Mouse (Mus musculus) ES-E14 (cell line): ENCODE measurements around the gene Cd164. TPM values are rescaled to one million over a fixed set of nuclear protein-coding genes. Genes with fewer than 3 reads are reported as not detected.

Source experiments
- DNase-seq: peaks from one replicate; pipeline ENCODE4 v3.0.0-alpha.2; 2013; ENCODE audit warnings: low read depth, low spot score
- H3K27ac ChIP-seq: 2 replicates; pipeline ENCODE4 v1.5.1; 2012; ENCODE audit warnings: low read depth, mild to moderate bottlenecking, low read length, moderate library complexity, mixed read lengths; ENCODE audit not compliant: poor library complexity, insufficient read depth, severe bottlenecking
- H3K36me3 ChIP-seq: 2 replicates; pipeline ENCODE4 v1.6.1; 2012; ENCODE audit warnings: mild to moderate bottlenecking, low read length, moderate library complexity, mixed read lengths; ENCODE audit not compliant: control insufficient read depth, poor library complexity, insufficient read depth, severe bottlenecking
- H3K4me1 ChIP-seq, 2 experiments: fragments of 150-350 bp in 1 of 2; sonication (generic) in 1 of 2; 2 replicates each; pipeline ENCODE4 v1.6.1; 2012; ENCODE audit warnings: low read length in 2 of 2, mild to moderate bottlenecking in 1 of 2, mixed read lengths in 1 of 2; ENCODE audit not compliant: control insufficient read depth in 2 of 2, insufficient read depth in 2 of 2, poor library complexity in 1 of 2
- H3K4me3 ChIP-seq, 2 experiments: fragments of 150-350 bp in 1 of 2; sonication (generic) in 1 of 2; 2 replicates each; pipeline ENCODE4 v1.5.1; 2012; ENCODE audit warnings: low read length in 2 of 2, low read depth in 1 of 2, mild to moderate bottlenecking in 1 of 2, mixed read lengths in 1 of 2; ENCODE audit not compliant: insufficient read depth in 1 of 2, poor library complexity in 1 of 2, severe bottlenecking in 1 of 2
- H3K9ac ChIP-seq: 2 replicates; pipeline ENCODE4 v1.6.1; 2012; ENCODE audit warnings: low read depth, mild to moderate bottlenecking, low read length, mixed read lengths; ENCODE audit not compliant: poor library complexity, insufficient read depth, severe bottlenecking
- H3K9me3 ChIP-seq: fragments of 150-350 bp; sonication (generic); 2 replicates; pipeline ENCODE4 v1.6.1; 2012; ENCODE audit warnings: low read depth, mild to moderate bottlenecking, low read length; ENCODE audit not compliant: control insufficient read depth, insufficient read depth
- CHD2 ChIP-seq: IDR thresholded peaks from 2 replicates; pipeline ENCODE4 v1.6.1; 2014; ENCODE audit warnings: mild to moderate bottlenecking, low read depth, low read length, inconsistent platforms
- HCFC1 ChIP-seq: IDR thresholded peaks from 2 replicates; pipeline ENCODE4 v1.6.1; 2012; ENCODE audit warnings: low read length, inconsistent platforms, borderline replicate concordance; ENCODE audit not compliant: insufficient read depth
- MAFK ChIP-seq: IDR thresholded peaks from 2 replicates; pipeline ENCODE4 v1.6.1; 2014; ENCODE audit warnings: mild to moderate bottlenecking, low read depth, low read length, inconsistent platforms; ENCODE audit not compliant: insufficient read depth
- ZC3H11A ChIP-seq: IDR thresholded peaks from 2 replicates; pipeline ENCODE4 v1.6.1; 2012; ENCODE audit warnings: low read depth, mild to moderate bottlenecking, inconsistent platforms, low read length, borderline replicate concordance
- ZNF384 ChIP-seq: IDR thresholded peaks from 2 replicates; pipeline ENCODE4 v1.6.1; 2012; ENCODE audit warnings: low read depth, low read length, inconsistent platforms
- in situ Hi-C, 2 experiments: fragments of 600-800 bp; cut with MboI; formaldehyde crosslinking; loops; one replicate each; pipeline ENCODE4 v1.15.1; 2025; ENCODE audit warnings: low sequenced_read_pairs in 2 of 2, inconsistent platforms in 1 of 2; ENCODE audit not compliant: unreplicated experiment in 2 of 2
- total RNA-seq: library from RNA; depleted of rRNA; stranded (reverse); fragments of 300-350 nt; gene quantifications from 2 replicates; pipeline ENCODE4 v1.2.3, GENCODE M21; 2012

Cd164 gene
- total RNA-seq, 1 experiment, result 127 TPM

- no peak for DNase-seq
- in situ Hi-C loops, result no loop called here
- Histone ChIP-seq H3K27ac (no peak overlapping the region), H3K4me3 (no peak overlapping the region), H3K36me3 (peaks cover 43% of the 10 kb centered on the region), H3K4me1 (peaks cover 3 to 15% of the 10 kb centered on the region in 2 experiments; a peak in 1 of 4 replicates), H3K9me3 (no peaks in the 10 kb centered on the region), H3K9ac (no peak overlapping the region)
- no peak for TF ChIP-seq CHD2
- TF ChIP-seq ZNF384, result no peak
- TF ChIP-seq MAFK, result no peak
- no peak for TF ChIP-seq HCFC1
- TF ChIP-seq ZC3H11A, result no peak
These were observed 33.4 kb upstream of the Cd164 start for GRCm38 (mm10) chr10:41485778-41486177.

- DNase-seq, result no peak
- no peak for TF ChIP-seq CHD2
- TF ChIP-seq HCFC1, result no peak
- no peak for TF ChIP-seq MAFK
- TF ChIP-seq ZC3H11A, result no peak
- Histone ChIP-seq H3K4me1 (peaks cover 4 to 12% of the 10 kb centered on the region in 2 experiments; a peak in 1 of 4 replicates), H3K4me3 (no peak overlapping the region), H3K27ac (no peak overlapping the region), H3K9me3 (no peaks in the 10 kb centered on the region), H3K9ac (no peak overlapping the region), H3K36me3 (peaks cover 43% of the 10 kb centered on the region)
- in situ Hi-C loops, result no loop called here
These were observed 32.6 kb upstream of the Cd164 start for GRCm38 (mm10) chr10:41486506-41487170.

GRCm38 (mm10) chr10:41488877-41489276, 30.3 kb upstream of the Cd164 start:
- Histone ChIP-seq H3K36me3 (peaks cover 34% of the 10 kb centered on the region), H3K4me1 (peaks cover 4 to 9% of the 10 kb centered on the region in 2 experiments; a peak in 1 of 4 replicates), H3K4me3 (peak overlapping the region; percentile 74 to 78; a peak in 2 of 4 replicates), H3K9ac (peak overlapping the region; percentile 77), H3K9me3 (no peaks in the 10 kb centered on the region), H3K27ac (no peak overlapping the region)
- in situ Hi-C loops, result no loop called here
- no peak for DNase-seq
- TF ChIP-seq ZC3H11A (no peak), HCFC1 (no peak)

DNA sequence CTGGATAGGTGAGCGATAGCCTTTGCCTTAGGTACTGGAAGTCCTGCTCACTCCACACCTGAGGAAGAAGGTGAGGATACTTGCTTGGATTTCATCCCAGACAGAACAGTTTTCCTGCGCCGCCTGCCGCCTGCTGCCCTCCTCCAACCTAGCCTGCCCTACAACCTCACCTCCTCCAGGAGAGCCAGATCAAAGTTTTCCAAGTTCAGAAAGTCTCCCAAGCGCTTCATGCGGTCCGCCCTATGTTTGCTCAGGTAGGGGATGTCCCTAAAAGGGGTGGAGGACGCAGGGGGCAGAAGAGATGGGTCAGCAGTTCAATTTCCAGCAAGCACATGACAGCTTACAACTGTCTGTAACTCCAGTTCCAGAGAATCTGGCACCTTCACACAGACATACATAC, 29.9 kb upstream of the Cd164 start:
- no peak for TF ChIP-seq MAFK
- no peak for TF ChIP-seq ZNF384
- TF ChIP-seq ZC3H11A, result no peak
- no peak for TF ChIP-seq HCFC1
- no peak for TF ChIP-seq CHD2
- no peak for DNase-seq
- Histone ChIP-seq H3K4me3 (peak overlapping the region; percentile 74 to 78), H3K9me3 (no peaks in the 10 kb centered on the region), H3K9ac (peak overlapping the region; percentile 77), H3K36me3 (peaks cover 30% of the 10 kb centered on the region), H3K27ac (no peak overlapping the region), H3K4me1 (peaks cover 4 to 9% of the 10 kb centered on the region in 2 experiments; a peak in 1 of 4 replicates)
- in situ Hi-C loops, result no loop called here
